Mouse (Mus musculus): ENCODE data around the gene Garnl3.

Gene Garnl3
- long read RNA-seq, experiment 1, partial matches to known transcripts, result 0 of 4 reads
- long read RNA-seq, experiment 1, other reads (novel, unspliced or antisense), result 4 of 4 reads
- long read RNA-seq, experiment 2, partial matches to known transcripts, result 0 of 2 reads
- long read RNA-seq, experiment 2, other reads (novel, unspliced or antisense), result 2 of 2 reads

- intact Hi-C loops (cut with DNase I), result loop anchor here (10.0 kb wide), 1 partner anchor 147 kb away; the partner anchor contains the start of gene Slc2a8
These were observed at the start of gene Garnl3 for GRCm38 (mm10) chr2:33131500-33132092. Gene Garnl3, minus strand, starts transcription at chr2:33131654.

- intact Hi-C loops (cut with DNase I), result no loop called here
These were observed 48.6 kb upstream of the Garnl3 start for GRCm38 (mm10) chr2:33179930-33180630.

- intact Hi-C loops (cut with DNase I), result no loop called here
These were observed 47.9 kb upstream of the Garnl3 start for GRCm38 (mm10) chr2:33179171-33179929.

- intact Hi-C loops (cut with DNase I), result no loop called here
These were observed 46.9 kb upstream of the Garnl3 start for GRCm38 (mm10) chr2:33178243-33178932.

GRCm38 (mm10) chr2:33177443-33178242 is 46.2 kb upstream of the Garnl3 start:
- intact Hi-C loops (cut with DNase I), result no loop called here

GRCm38 (mm10) chr2:33176921-33177320 is 45.5 kb upstream of the Garnl3 start:
- intact Hi-C loops (cut with DNase I), result no loop called here

GRCm38 (mm10) chr2:33176516-33176915 is 45.1 kb upstream of the Garnl3 start:
- intact Hi-C loops (cut with DNase I), result no loop called here

- intact Hi-C loops (cut with DNase I), result no loop called here
These were observed 42.2 kb upstream of the Garnl3 start for GRCm38 (mm10) chr2:33173686-33174085.

- intact Hi-C loops (cut with DNase I), result no loop called here
These were observed 41.7 kb upstream of the Garnl3 start for GRCm38 (mm10) chr2:33173126-33173525.

- intact Hi-C loops (cut with DNase I), result no loop called here
These were observed 39.5 kb upstream of the Garnl3 start for GRCm38 (mm10) chr2:33170777-33171565.

GRCm38 (mm10) chr2:33169445-33169844 is 38.0 kb upstream of the Garnl3 start:
- intact Hi-C loops (cut with DNase I), result no loop called here

GRCm38 (mm10) chr2:33167060-33167459 is 35.6 kb upstream of the Garnl3 start:
- intact Hi-C loops (cut with DNase I), result no loop called here

GRCm38 (mm10) chr2:33165710-33166374 is 34.4 kb upstream of the Garnl3 start:
- intact Hi-C loops (cut with DNase I), result no loop called here

- intact Hi-C loops (cut with DNase I), result no loop called here
These were observed 33.8 kb upstream of the Garnl3 start for GRCm38 (mm10) chr2:33165229-33165628.

- intact Hi-C loops (cut with DNase I), result loop anchor here (5.0 kb wide), 1 partner anchor 63 kb away; no protein-coding TSS in a partner anchor
These were observed 33.2 kb upstream of the Garnl3 start for GRCm38 (mm10) chr2:33164646-33165045.

GRCm38 (mm10) chr2:33162126-33162525 is 30.7 kb upstream of the Garnl3 start:
- intact Hi-C loops (cut with DNase I), result loop anchor here (5.0 kb wide), 1 partner anchor 65 kb away; no protein-coding TSS in a partner anchor

- intact Hi-C loops (cut with DNase I), result loop anchor here (5.0 kb wide), 1 partner anchor 67 kb away; no protein-coding TSS in a partner anchor
These were observed 29.0 kb upstream of the Garnl3 start for GRCm38 (mm10) chr2:33160326-33160973.

GRCm38 (mm10) chr2:33159593-33159992 is 28.1 kb upstream of the Garnl3 start:
- intact Hi-C loops (cut with DNase I), result no loop called here

All from adrenal gland (tissue).